In genomic region chr19:47565031-47565654, GRCm38 (mm10) we compare ENCODE assay signal across 16 mouse cellular contexts. TPM values are rescaled to one million over a fixed set of nuclear protein-coding genes. Genes with fewer than 3 reads are reported as not detected.
DNase-seq lines count a peak whose midpoint lies in the region; ATAC-seq and TF ChIP-seq lines count a peak whose summit lies in the region.
"Had no signal": no experiment of that assay in that cellular context is flagged by ENCODE, and none has a peak within 500 bp of the region (broad histone marks: within the 10 kb centered on the region; RNA-seq: fewer than 3 reads in every experiment).

No protein-coding gene starts in this region.

- H3K4me2 ChIP-seq in forebrain, postnatal 0 days (ENCODE audit: low read depth), result no peak overlapping the region
- H3K4me2 ChIP-seq in lung, embryonic 16.5 days (ENCODE audit: low read depth, low read length), result no peak overlapping the region
- peak overlapping the region; percentile 25; the same call in 1 of the 2 replicates for H3K4me2 ChIP-seq in midbrain, embryonic 15.5 days
- H3K4me2 ChIP-seq: heart, embryonic 12.5 days; liver, embryonic 13.5 days; neural tube, embryonic 15.5 days had no signal

- TF ChIP-seq CTCF in forebrain, postnatal 0 days (IDR thresholded peaks at IDR 0.05; ENCODE audit: low read depth), result no peak

- peaks cover 25% of the 10 kb centered on the region for H3K4me1 ChIP-seq in forebrain, embryonic 10.5 days
- no peaks in the 10 kb centered on the region for H3K4me1 ChIP-seq in forebrain, postnatal 0 days (ENCODE audit: insufficient read depth)
- peaks cover 8% of the 10 kb centered on the region; the same call in 1 of the 2 replicates for H3K4me1 ChIP-seq in lung, embryonic 16.5 days (replicated peaks; ENCODE audit: control insufficient read depth, insufficient read depth, low read length)
- H3K4me1 ChIP-seq in limb, embryonic 10.5 days, result peaks cover 19% of the 10 kb centered on the region
- peaks cover 10% of the 10 kb centered on the region for H3K4me1 ChIP-seq in midbrain, embryonic 15.5 days

- peaks cover 49% of the 10 kb centered on the region for H3K27me3 ChIP-seq in forebrain, embryonic 10.5 days (ENCODE audit: poor library complexity, severe bottlenecking)
- 0 out of 2 replicates have a peak, but pooled peaks cover 4% of the 10 kb centered on the region for H3K27me3 ChIP-seq in forebrain, postnatal 0 days (ENCODE audit: insufficient read depth, low read length)
- H3K27me3 ChIP-seq in lung, embryonic 16.5 days (ENCODE audit: control insufficient read depth, insufficient read depth, low read depth, low read length), result no peaks in the 10 kb centered on the region
- H3K27me3 ChIP-seq in limb, embryonic 10.5 days (ENCODE audit: low read depth, poor library complexity, severe bottlenecking), result 0 out of 2 replicates have a peak, but pooled peaks cover 3% of the 10 kb centered on the region
- H3K27me3 ChIP-seq in midbrain, embryonic 15.5 days (replicated peaks), result peaks cover 6% of the 10 kb centered on the region; the same call in 1 of the 2 replicates
- H3K27me3 ChIP-seq: heart, embryonic 12.5 days; liver, embryonic 13.5 days; neural tube, embryonic 15.5 days had no signal

- 0 out of 2 replicates have a peak overlapping the region, but pooled peaks have one; percentile 25 for H3K27ac ChIP-seq in forebrain, embryonic 10.5 days
- no peak overlapping the region for H3K27ac ChIP-seq in forebrain, postnatal 0 days (ENCODE audit: low read depth, low read length)
- H3K27ac ChIP-seq in lung, embryonic 16.5 days (ENCODE audit: low read length), result no peak overlapping the region
- H3K27ac ChIP-seq in limb, embryonic 10.5 days, result no peak overlapping the region
- no peak overlapping the region for H3K27ac ChIP-seq in midbrain, embryonic 15.5 days
- H3K27ac ChIP-seq: layer of hippocampus, adult 2 months; left cerebral cortex, adult 2 months; liver, embryonic 13.5 days; neural tube, embryonic 15.5 days had no signal

- DNase-seq in forebrain, embryonic 10.5 days (ENCODE audit: extremely low spot score, low spot score), result no peak
- no peak for DNase-seq in forebrain, postnatal 0 days
- no peak for DNase-seq in lung, postnatal 25 days (ENCODE audit: low spot score)
- peak; percentile 24 for DNase-seq in limb, embryonic 10.5 days (ENCODE audit: low spot score)
- DNase-seq: adrenal gland, postnatal 10 days; cerebellum, adult 8-10 months; liver, embryonic 13.5 days; thymus, postnatal 4 days had no signal

- no peak overlapping the region for H3K4me3 ChIP-seq in forebrain, embryonic 10.5 days
- H3K4me3 ChIP-seq in forebrain, postnatal 0 days (ENCODE audit: low read depth, low read length), result no peak overlapping the region
- no peak overlapping the region for H3K4me3 ChIP-seq in lung, embryonic 16.5 days (ENCODE audit: low read length)
- no peak overlapping the region for H3K4me3 ChIP-seq in limb, embryonic 10.5 days
- H3K4me3 ChIP-seq in midbrain, embryonic 15.5 days, result no peak overlapping the region
- H3K4me3 ChIP-seq: heart, embryonic 12.5 days; layer of hippocampus, adult 2 months; left cerebral cortex, adult 2 months; liver, embryonic 13.5 days; neural tube, embryonic 15.5 days had no signal

- no peak for ATAC-seq in forebrain, postnatal 0 days
- peak; percentile 59; the same call in 1 of the 2 replicates for ATAC-seq in lung, embryonic 16.5 days (ENCODE audit: low read depth)
- ATAC-seq in midbrain, embryonic 15.5 days (replicated peaks), result no peak
- ATAC-seq in CD4-positive, CD25-positive, alpha-beta regulatory T cell, adult 4 months, result no peak
- ATAC-seq: forebrain, embryonic 16.5 days had no signal

- no peaks in the 10 kb centered on the region for H3K9me3 ChIP-seq in forebrain, embryonic 10.5 days
- no peaks in the 10 kb centered on the region for H3K9me3 ChIP-seq in forebrain, postnatal 0 days (ENCODE audit: low read length)
- no peaks in the 10 kb centered on the region for H3K9me3 ChIP-seq in lung, embryonic 16.5 days (ENCODE audit: control insufficient read depth, low read length)
- H3K9me3 ChIP-seq in limb, embryonic 10.5 days (replicated peaks), result no peaks in the 10 kb centered on the region
- H3K9me3 ChIP-seq in midbrain, embryonic 15.5 days, result no peaks in the 10 kb centered on the region
- H3K9me3 ChIP-seq: heart, embryonic 12.5 days; liver, embryonic 13.5 days; neural tube, embryonic 15.5 days had no signal

- 30% methylated on average over 17 of the region's 17 CpGs for WGBS in forebrain, embryonic 10.5 days
- WGBS in forebrain, postnatal 0 days, result 25% methylated on average over 17 of the region's 17 CpGs
- 53% methylated on average over 17 of the region's 17 CpGs for WGBS in lung, embryonic 16.5 days
- 75% methylated on average over 17 of the region's 17 CpGs for WGBS in limb, embryonic 10.5 days
- WGBS in midbrain, embryonic 15.5 days, result 19% methylated on average over 17 of the region's 17 CpGs

- H3K36me3 ChIP-seq in forebrain, embryonic 10.5 days (replicated peaks), result no peaks in the 10 kb centered on the region
- no peaks in the 10 kb centered on the region for H3K36me3 ChIP-seq in forebrain, postnatal 0 days (ENCODE audit: insufficient read depth)
- H3K36me3 ChIP-seq in lung, embryonic 16.5 days (ENCODE audit: control insufficient read depth, insufficient read depth, low read length), result no peaks in the 10 kb centered on the region
- no peaks in the 10 kb centered on the region for H3K36me3 ChIP-seq in limb, embryonic 10.5 days
- no peaks in the 10 kb centered on the region for H3K36me3 ChIP-seq in midbrain, embryonic 15.5 days (replicated peaks)
- H3K36me3 ChIP-seq: heart, embryonic 12.5 days; liver, embryonic 13.5 days; neural tube, embryonic 15.5 days had no signal

- H3K9ac ChIP-seq in forebrain, postnatal 0 days, result no peak overlapping the region
- no peak overlapping the region for H3K9ac ChIP-seq in lung, embryonic 16.5 days (ENCODE audit: low read length)
- H3K9ac ChIP-seq in midbrain, embryonic 15.5 days, result no peak overlapping the region
- H3K9ac ChIP-seq: heart, embryonic 12.5 days; liver, embryonic 13.5 days; neural tube, embryonic 15.5 days had no signal

RNA-seq across cellular contexts. Expression of gene Slk, which starts 14.3 kb away (rescaled TPM):
- polyA plus RNA-seq in forebrain, embryonic 10.5 days (2016; fragmentation: Nextera tagmentation; extraction: Ambion mirVana), result 8.8 and 10.3 TPM in 2 replicates
- total RNA-seq in forebrain, postnatal 0 days (2014; rRNA removed), result 24.5 and 28.4 TPM in 2 replicates
- polyA plus RNA-seq in forebrain, postnatal 0 days (2015; fragmentation: Nextera tagmentation; extraction: Ambion mirVana), result 3.1 and 3.8 TPM in 2 replicates
- 11.8 and 12.3 TPM in 2 replicates for polyA plus RNA-seq in lung, embryonic 16.5 days (2015; fragmentation: Nextera tagmentation; extraction: Ambion mirVana)
- 8.3 and 9.1 TPM in 2 replicates for polyA plus RNA-seq in limb, embryonic 10.5 days (2016; fragmentation: Nextera tagmentation; extraction: Ambion mirVana)
- polyA plus RNA-seq in midbrain, embryonic 15.5 days (2015; fragmentation: Nextera tagmentation; extraction: Ambion mirVana), result 6.1 and 6.2 TPM in 2 replicates
- 10 to 100 TPM; 16.1 to 17.8 TPM for polyA plus RNA-seq in CD4-positive, CD25-positive, alpha-beta regulatory T cell, adult 4 months (2017; shearing (Covaris generic))

RNA-seq across cellular contexts. Expression of gene Stn1, which starts 27.8 kb away (rescaled TPM):
- 64.3 and 68.1 TPM in 2 replicates for polyA plus RNA-seq in forebrain, embryonic 10.5 days (2016; fragmentation: Nextera tagmentation; extraction: Ambion mirVana)
- 17.1 and 19.6 TPM in 2 replicates for total RNA-seq in forebrain, postnatal 0 days (2014; rRNA removed)
- 20.9 and 22.7 TPM in 2 replicates for polyA plus RNA-seq in forebrain, postnatal 0 days (2015; fragmentation: Nextera tagmentation; extraction: Ambion mirVana)
- polyA plus RNA-seq in lung, embryonic 16.5 days (2015; fragmentation: Nextera tagmentation; extraction: Ambion mirVana), result 55.5 and 59.7 TPM in 2 replicates
- polyA plus RNA-seq in limb, embryonic 10.5 days (2016; fragmentation: Nextera tagmentation; extraction: Ambion mirVana), result 62.3 and 74.5 TPM in 2 replicates
- 28.3 and 30.8 TPM in 2 replicates for polyA plus RNA-seq in midbrain, embryonic 15.5 days (2015; fragmentation: Nextera tagmentation; extraction: Ambion mirVana)
- polyA plus RNA-seq in CD4-positive, CD25-positive, alpha-beta regulatory T cell, adult 4 months (2017; shearing (Covaris generic)), result 10 to 100 TPM; 37.8 to 49.1 TPM
